Mouse (Mus musculus) cortical plate, adult 2 months (tissue): ENCODE measurements at regions not wholly inside any gene's neighbourhood (a gene's known extent, or its start where the extent isn't known, plus 50 kb on each side); places are given as distances from the start of the nearest gene placed in this dataset.

Experiments used
- CTCF ChIP-seq: fragments of 200-500 bp; IDR thresholded peaks from 2 replicates; pipeline ENCODE4 v1.5.1; 2011; ENCODE audit warnings: mild to moderate bottlenecking, control low read depth, low read length; ENCODE audit not compliant: insufficient read depth; ENCODE audit errors: extremely low read depth
- POLR2A ChIP-seq: fragments of 200-500 bp; IDR thresholded peaks from 2 replicates; pipeline ENCODE4 v1.6.1; 2011; ENCODE audit warnings: mild to moderate bottlenecking, low read length, control low read depth; ENCODE audit not compliant: insufficient read depth; ENCODE audit errors: extremely low read depth

GRCm38 (mm10) chr11:24452267-24452666 lies 374.4 kb downstream of the Bcl11a start:
- no peak for TF ChIP-seq POLR2A
- TF ChIP-seq CTCF, result no peak
